Mouse (Mus musculus) spleen, adult 2 months (tissue): Measurements from ENCODE around the gene Cep83.

Experiments
- CTCF ChIP-seq: fragments of 200-500 bp; IDR thresholded peaks from 2 replicates; pipeline ENCODE4 v1.5.1; 2011; ENCODE audit warnings: mild to moderate bottlenecking, inconsistent platforms; ENCODE audit not compliant: insufficient read depth, insufficient read length, insufficient replicate concordance; ENCODE audit errors: extremely low read depth
- POLR2A ChIP-seq: fragments of 200-500 bp; IDR thresholded peaks from 2 replicates; pipeline ENCODE4 v1.6.1; 2011; ENCODE audit warnings: low read depth, low read length, inconsistent platforms

- TF ChIP-seq CTCF (no peak), POLR2A (no peak)
Measured at GRCm38 (mm10) chr10:94798128-94798527, 109.7 kb downstream of the Cep83 start.
